Mouse (Mus musculus): Measurements from ENCODE around the gene Ptpn9.
"Not testable (repeated sequence)": the region's sequence is repeated elsewhere in the genome, so short reads cannot be mapped to it uniquely, and the experiment has no call there.

The Ptpn9 gene

GRCm38 (mm10) chr9:56994286-56995197 lies at the start of gene Ptpn9:
Ptpn9 (plus strand) TSS chr9:56994923.
- DNase-seq = peak; percentile 87

DNA sequence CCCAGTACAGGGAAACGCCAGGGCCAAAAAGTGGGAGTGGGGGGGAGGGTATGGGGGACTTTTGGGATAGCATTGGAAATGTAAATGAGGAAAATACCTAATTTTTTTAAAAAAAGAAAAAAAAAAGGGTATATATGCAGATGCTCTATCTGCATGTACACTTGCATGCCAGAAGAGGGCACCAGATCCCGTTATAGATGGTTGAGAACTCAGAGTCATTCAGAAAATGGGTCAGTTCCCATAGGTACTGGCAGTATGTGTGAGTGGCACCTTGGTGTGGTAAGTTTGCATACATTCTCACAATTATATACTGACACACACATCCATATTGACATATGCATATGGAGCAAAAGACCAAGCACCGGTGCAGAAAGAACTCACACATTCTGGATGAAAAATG lies 47.2 kb upstream of the Ptpn9 start:
- not testable (repeated sequence) for DNase-seq

- not testable (repeated sequence) for DNase-seq
Measured at GRCm38 (mm10) chr9:56948699-56949098, 46.0 kb upstream of the Ptpn9 start.

DNA sequence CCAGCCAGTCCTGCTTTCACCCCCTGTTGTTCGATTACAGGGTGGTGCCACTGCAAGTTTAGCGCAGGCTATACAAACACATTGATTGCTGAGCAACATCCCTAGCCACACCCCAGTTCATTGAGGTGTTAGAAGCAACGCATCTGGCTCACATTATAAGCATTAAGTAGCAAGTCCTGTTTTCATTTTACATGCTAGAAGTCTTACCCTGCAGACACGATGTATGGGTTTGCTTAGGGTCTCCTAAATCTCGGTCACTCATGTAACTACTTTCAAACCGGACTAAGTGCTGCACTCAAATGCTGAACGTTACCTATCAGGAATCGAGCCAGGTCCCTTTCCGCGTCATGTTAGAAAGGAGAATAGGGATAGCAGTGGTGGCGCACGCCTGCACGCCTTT lies 45.0 kb upstream of the Ptpn9 start:
- DNase-seq = no peak

GRCm38 (mm10) chr9:56950414-56951400 lies 44.0 kb upstream of the Ptpn9 start, which contains the start of gene Snupn:
Snupn (plus strand) TSS chr9:56950878.
- DNase-seq = peak; percentile 97

DNA sequence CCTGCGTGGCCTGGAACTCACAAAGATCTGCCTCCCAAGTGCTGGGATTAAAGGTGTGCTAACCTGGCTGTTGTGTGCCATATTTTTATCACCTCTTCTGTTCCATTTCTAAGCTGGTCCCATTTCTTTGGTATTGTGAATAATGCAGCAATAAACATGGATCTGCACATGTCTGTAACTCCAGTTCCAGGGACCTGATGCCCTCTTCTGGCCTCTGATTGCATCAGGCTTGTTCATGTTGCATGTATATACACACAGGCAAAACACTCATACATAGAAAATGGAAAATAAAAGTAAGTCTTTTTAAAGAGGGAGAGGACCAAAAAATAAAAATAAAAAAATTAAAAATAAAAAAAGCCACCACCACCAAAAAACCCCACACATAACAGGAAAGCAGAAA lies 41.2 kb upstream of the Ptpn9 start:
- DNase-seq = no peak

DNA sequence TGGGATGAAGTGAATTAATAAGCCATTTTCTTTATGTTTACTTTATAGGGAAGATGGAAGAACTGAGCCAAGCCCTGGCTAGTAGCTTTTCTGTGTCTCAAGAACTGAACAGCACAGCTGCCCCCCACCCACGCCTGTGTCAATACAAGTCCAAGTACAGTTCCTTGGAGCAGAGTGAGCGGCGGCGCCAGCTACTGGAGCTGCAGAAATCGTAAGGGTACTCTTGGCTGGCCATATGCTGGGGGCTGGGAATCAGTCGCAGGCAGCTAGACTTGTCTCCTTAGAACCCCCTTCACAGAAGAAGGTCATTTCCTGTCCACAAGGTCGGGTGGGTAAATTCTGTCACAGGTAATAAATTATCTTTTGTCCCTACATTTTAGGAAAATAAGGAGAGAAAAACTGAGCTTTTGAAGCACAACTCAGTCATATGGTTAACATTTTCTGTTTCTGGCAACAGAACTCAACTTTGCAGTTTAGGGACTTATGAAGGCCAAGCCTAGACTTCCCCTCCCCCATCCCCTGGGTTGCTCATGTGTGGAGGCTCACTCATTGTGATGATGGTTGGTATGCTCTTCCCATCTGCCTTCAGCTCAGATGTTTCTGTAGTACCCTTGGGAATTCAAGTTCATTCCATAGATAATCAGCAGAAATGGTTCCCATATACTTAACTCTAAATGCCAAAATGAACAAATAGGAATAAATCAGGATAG lies 37.6 kb upstream of the Ptpn9 start:
- DNase-seq = no peak

- DNase-seq = no peak
Measured at GRCm38 (mm10) chr9:56958689-56959088, 36.0 kb upstream of the Ptpn9 start.

GRCm38 (mm10) chr9:56961591-56961990 lies 33.1 kb upstream of the Ptpn9 start:
- DNase-seq = no peak

- no peak for DNase-seq
Measured at GRCm38 (mm10) chr9:56970158-56970557, 24.6 kb upstream of the Ptpn9 start.

GRCm38 (mm10) chr9:56973960-56974524 lies 20.7 kb upstream of the Ptpn9 start:
- DNase-seq = no peak

DNA sequence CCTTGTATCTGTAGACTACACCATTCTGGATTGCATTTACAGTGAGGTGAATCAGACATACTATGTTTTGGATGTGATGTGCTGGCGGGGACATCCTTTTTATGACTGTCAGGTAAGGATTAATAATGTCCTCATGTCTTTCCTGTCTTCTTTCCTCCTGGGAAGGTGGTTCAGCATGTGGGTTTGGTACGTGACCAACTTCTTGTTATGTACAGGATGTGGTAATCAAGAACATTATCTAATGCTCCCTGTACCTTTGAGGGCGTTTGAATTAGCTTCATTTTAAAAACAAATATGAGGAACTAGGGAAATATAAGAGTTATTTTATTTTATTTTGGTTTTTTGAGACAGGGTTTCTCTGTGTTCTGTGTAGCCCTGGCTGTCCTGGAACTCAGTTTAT lies 19.5 kb upstream of the Ptpn9 start:
- no peak for DNase-seq

DNA sequence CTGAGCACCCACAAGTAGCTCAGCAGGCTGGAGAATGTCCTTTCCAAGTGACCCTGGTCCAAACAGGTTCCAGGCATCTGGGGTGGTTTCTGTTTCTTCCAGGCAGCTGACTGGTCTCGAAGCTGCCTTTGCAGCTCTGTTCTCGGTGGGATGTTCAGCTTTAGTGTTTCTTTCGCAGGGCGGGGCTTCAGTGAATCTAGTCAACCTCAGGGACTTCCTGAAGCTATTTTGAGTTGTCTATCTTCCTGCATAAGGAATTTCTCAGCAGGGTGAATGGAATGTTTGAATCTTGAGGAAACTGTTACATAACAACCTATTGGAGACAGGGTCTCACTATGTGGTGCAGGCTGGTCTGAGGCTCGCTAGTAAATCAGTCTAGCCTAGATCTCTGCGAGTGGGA lies 14.5 kb upstream of the Ptpn9 start:
- no peak for DNase-seq

DNA sequence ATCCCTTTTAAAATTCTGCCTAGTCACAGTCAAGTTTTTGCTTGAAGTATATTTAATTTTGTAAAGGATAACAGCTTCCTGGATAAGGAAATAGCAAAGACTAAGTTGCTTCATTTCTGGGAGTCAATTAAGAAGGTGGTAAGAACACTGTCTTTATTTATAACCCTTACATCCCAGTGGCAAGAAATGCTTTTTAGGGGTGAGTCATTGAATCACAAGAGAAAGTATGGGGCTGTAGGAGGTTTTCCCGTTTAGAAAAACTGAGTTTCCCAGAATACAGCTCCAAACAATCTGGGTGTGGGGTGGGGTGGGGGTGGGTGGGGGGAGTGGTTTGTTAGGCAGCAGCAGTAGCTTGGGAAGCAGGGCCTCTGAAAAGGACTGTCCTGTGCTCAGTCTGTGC lies 13.2 kb upstream of the Ptpn9 start:
- no peak for DNase-seq

- peak; percentile 62 for DNase-seq
Measured at GRCm38 (mm10) chr9:56995198-56996027, 690 bp downstream of the Ptpn9 start.

GRCm38 (mm10) chr9:56996028-56996346 lies 1.3 kb downstream of the Ptpn9 start:
- DNase-seq = peak; percentile 16

DNA sequence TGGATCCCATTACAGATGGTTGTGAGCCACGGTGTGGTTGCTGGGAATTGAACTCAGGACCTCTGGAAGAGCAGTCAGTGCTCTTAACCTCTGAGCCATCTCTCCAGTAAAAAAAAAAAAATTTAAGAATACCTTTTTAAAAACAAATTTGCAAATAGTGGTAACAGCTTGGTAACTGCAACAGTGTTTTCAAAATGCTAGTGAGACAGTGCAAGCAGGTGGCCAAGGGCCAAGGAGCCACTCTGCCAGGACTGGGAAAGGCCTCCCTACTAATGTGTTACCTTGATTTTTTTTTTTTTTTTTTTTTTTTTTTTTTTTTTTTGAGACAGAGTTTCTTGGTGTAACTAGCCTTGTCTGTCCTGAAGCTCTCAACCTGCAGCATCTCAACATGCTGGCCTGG lies 2.5 kb downstream of the Ptpn9 start:
- not testable (repeated sequence) for DNase-seq

DNA sequence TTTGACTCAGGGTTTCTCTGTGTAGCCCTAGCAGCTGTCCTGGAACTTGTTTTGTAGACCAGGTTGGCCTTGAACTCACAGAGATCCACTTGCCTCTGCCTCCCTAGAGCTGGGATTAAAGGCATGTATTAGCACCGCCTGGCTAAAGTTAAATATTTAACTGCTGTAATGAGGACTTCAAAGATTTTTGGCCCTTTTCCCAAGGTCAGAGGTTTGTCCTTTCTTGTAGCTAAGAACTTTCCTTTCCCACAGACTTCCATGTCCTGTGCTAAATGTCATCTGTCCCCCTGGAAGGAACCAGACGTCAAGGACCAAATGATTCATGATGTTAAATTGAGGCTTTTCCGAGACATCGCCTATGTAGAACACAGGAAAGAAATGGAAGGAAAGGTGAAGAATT lies 8.3 kb downstream of the Ptpn9 start:
- DNase-seq = no peak

DNA sequence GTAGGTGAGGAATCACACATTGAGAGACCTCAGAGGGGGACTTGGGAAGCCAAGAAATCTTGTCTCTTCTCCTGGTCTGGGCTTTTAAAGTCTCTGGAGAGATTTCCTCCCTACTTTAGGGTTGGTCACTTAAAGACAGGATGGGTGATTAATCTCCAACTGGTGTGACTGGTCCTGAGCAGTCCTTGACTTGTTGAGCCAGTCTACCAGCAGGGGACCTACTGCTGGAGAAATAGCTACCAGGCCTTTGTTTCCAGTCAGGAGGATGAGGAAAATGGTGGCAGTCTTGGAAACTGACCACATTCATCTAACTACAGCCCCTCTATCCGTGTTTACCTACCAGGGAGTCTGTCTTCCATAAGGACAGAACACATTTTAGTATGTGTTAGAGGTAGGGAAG lies 17.7 kb downstream of the Ptpn9 start:
- DNase-seq = no peak

GRCm38 (mm10) chr9:57012895-57013294 lies 18.2 kb downstream of the Ptpn9 start:
- DNase-seq = no peak

DNA sequence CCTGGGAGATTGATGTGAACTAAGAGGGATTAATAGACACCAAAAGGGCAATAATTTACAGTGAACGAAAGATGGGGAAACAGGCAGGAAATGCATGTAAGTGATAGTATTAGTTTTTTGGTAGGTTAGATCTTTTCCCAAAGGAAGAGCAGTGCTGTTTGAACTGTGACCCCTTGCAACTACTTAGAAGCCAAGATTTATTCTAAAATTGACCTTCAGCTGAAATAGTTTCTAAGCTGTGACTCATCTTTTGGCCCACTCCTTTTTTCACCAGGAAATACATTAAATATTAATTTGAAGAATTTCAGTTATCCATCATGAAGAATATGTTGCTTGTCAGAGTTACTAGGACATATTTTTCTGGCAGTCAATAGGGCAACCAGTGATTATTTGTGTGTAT lies 19.0 kb downstream of the Ptpn9 start:
- DNase-seq = no peak

DNA sequence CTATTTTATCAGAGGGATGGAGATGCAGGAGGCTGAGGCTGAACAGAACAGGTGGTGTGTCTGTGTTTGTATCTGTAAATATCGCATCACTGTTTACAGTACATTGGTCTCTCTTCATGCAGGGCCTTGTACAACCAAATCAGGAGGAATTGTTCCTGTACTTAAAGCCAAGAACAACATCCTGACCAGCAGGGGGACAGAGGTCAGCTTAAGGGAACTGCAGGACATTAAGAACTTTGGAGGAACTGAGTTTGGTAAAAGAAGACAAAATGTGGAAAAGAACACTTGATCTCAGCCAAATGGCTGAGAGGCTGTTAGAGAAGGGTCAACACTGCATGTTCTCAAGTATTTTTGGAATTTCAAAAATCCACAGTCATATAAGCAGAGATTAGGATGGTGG lies 20.0 kb downstream of the Ptpn9 start:
- DNase-seq = no peak

Data from right cerebral cortex, postnatal 25 days (tissue).